Mouse (Mus musculus) ES-CJ7 (cell line): ENCODE measurements around the gene Rsph9.

Experiments used
- DNase-seq: peaks from one replicate; pipeline ENCODE4 v3.0.0; 2011; ENCODE audit warnings: low read depth, low spot score

The Rsph9 gene

DNA sequence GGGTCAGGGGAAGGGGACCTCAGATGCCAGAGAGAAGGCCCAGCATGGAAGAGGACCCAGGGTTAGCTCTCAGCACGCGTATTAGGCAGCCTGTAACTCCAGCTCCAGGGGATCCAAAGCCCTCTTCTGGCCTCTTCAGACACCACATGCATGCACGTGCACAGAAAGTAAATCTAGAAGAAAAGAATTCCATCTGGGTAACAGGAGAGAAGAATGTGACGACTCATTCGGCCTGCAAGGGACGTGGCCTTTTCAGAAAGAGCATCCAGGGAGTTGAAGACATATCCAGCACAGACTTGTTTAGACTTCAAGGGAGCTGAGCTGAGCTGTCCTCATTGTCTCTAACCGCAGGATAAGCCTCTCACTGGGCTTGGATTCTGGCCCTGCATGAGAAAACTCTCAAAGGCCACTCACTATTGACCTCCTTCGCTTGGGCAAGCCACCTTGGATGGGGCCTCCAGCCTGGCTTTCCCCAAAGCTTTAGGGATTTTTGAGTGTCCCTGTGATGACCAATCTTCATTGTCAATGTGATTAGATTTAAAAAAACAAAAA lies 41.3 kb downstream of the Rsph9 start:
- peak; percentile 17 for DNase-seq

DNA sequence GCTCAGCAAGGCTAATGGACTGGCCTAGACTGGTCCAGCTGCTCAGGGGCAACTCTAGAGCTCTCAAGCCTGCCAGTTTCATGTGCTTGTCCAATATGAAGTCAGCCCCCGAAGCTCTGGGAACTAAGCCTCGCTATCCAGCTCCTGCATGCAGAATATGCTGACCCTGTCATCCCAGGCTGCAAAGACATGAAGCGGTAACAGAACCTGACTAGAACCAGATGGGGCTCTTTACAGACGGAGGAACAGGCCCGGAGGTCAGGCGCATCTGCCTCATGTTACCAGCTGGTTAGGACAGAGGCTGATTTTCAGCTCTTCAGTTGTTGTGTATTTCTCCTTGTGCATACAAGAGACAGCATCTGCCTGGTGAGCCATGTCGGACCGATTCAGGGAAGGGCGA lies 42.1 kb downstream of the Rsph9 start:
- no peak for DNase-seq

- DNase-seq = no peak
These were observed 45.5 kb downstream of the Rsph9 start for GRCm38 (mm10) chr17:46098525-46098924.

- DNase-seq = no peak
These were observed 52.1 kb downstream of the Rsph9 start for GRCm38 (mm10) chr17:46091899-46092298.

GRCm38 (mm10) chr17:46091351-46091750 lies 52.7 kb downstream of the Rsph9 start:
- DNase-seq = no peak

- DNase-seq = no peak
These were observed 57.6 kb downstream of the Rsph9 start for GRCm38 (mm10) chr17:46086341-46086870.

- DNase-seq = no peak
These were observed 59.9 kb downstream of the Rsph9 start for GRCm38 (mm10) chr17:46084091-46084501.

DNA sequence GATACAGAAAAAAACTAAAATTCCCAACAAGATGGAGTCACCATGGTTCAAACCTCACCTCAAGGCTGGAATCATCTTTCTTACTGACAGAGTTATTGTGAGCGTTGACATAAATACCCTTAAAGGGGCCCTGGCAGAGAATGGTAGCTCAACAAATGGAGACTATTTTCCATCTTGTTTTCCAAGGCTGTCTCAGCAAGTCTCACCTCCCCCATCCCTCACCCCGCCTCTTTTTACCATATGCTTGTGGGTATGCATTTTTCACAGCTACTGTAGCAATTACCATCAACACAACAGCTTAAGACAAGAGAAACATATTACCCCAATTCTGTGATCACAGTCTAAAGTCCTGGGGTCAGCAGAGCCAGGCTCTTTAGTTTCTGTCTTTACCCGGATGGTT lies 60.6 kb downstream of the Rsph9 start:
- DNase-seq = no peak

DNA sequence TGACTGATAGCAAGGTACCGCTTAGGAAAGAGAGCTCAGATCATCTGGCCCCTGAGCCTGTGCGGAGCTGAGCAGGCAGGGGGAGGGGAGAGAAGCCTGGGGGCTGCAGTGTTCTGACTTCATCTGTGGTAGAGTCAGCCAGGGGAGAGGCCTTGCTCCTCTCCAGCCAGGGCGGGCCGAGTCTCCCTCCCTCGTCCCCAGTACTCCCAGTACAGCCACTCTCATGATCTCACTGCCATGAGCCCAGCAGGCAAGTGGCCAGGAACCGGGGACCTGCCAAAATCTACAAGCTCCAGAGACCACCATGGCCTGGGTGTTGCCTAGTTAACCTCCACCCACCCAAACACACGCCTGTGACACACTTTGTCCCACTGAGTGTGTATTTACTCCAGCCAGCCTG lies 62.4 kb downstream of the Rsph9 start:
- no peak for DNase-seq

GRCm38 (mm10) chr17:46081042-46081441 lies 63.0 kb downstream of the Rsph9 start:
- no peak for DNase-seq

DNA sequence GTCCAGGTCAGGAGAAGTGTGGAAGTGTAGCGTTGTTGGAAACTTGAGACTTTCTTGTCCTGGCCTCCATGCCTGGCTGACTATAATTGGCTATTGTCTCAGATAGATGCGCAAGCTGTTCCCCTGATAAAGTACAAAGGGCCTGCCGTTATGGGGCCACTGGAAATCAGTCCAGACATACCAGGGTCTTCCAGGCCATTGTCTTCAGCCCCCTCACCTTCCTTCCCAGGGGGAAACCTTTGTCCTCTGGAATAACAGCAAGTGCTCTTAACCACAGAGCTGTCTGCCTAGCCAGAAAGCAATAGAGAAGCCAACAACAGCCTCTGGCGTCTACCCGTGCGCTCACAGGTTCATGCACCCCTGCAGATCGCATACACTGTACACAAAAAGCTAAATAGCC lies 63.6 kb downstream of the Rsph9 start:
- DNase-seq = peak; percentile 30

GRCm38 (mm10) chr17:46079037-46079436 lies 65.0 kb downstream of the Rsph9 start:
- DNase-seq = no peak

DNA sequence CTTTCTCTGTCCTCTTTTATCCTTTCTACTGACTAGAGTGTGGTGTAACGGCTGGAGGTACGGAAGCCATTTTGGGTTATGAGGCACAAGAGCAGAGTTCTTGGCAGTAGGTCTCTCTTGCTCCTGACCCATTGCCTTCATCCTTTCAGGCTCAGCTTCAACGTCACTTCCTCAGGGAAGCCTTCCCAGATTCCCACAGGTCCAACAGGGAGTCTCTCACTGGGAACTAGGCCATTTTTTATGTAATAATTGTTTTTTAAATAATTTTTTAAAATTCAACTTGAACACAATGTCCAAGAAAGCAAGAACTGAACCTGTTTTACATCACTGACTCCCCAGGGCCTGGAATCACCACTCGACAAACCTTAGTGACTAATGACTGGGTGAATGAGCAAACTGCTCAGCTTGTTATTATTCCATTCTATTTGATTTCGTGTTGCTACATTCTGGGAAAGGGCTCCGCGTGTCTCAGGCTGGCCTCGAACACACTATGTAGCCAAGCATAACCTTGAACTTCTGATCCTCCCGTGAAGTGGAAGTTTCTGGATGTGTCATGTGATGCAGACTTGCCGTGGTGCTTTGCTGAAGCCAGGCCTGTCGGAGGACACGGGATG lies 66.0 kb downstream of the Rsph9 start:
- no peak for DNase-seq

DNA sequence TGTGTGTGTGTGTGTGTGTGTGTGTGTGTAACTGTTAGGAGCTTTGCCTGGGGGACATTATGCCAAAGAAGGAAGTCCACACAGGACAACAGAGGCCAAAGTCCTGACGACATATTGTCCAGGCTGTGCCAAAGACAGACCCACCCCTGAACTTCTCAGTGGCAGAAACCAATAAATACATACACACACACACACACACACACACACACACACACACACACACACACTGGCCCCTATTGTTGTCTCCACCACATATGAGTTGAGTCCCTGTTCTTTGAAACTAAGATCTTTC lies 67.8 kb downstream of the Rsph9 start:
- DNase-seq = no peak

- DNase-seq = no peak
These were observed 68.3 kb downstream of the Rsph9 start for GRCm38 (mm10) chr17:46075551-46076259.

GRCm38 (mm10) chr17:46075116-46075485 lies 68.9 kb downstream of the Rsph9 start:
- peak; percentile 72 for DNase-seq

DNA sequence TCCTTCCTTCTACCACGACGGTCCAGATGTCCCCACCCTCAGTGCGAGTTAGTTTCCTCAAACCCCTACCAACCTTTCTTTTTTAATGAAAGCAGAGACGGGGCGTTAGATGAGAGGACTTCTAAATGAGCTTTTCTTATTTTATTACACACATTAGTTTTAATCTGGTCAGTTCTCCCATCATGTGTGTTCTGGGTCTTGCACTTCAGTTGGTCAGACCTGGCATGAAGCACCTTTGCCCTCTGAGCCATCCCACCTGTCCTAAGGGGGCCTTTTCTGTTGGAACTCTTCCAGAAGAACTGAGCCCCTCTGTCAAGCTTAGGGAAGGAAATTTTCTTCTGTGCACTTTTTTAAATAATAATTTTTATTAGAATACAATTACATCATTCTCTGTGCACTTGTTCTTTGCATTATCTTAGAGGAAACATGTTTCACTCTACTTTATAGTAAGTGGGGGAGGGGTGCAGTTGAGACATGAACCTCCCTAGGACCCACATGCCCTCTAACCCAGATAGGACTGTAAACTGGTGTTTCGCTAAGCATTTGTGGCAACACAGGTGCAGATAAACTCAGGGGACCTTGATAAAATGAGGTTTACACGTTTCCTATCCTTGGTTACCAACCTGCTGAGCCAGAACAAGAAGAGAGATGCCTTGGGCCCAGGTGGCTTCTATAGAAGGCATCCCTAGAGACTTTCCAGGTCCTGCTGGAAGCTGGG lies 69.5 kb downstream of the Rsph9 start:
- DNase-seq = no peak

DNA sequence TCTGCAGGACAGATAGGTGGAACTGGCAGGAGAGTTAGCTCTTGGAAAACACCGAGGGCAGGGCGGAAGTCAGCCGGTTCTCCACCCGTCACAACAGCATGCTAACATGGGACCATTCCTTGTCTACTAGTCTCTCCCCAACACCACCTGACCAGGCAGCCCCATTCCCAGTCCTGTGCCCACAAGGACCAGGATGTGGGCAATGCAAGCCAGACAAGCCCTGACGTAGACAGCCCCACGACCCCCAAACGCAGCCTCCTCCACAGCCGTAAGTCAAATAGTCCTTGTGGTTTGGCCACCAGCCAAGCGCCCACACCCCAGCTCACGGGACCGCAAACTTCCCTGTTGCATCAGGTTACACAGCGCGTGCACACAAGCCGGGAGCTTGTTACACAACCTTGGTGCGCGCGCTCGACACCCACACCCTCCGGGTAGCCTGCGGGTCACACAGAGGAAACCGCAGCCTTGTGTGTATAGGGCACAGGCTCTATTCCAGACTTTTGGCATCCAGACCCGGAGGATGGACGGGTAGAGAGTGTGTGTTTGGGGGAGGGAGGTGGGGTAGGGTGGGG lies 70.2 kb downstream of the Rsph9 start:
- DNase-seq = peak; percentile 91
